Mouse (Mus musculus) spleen, adult 18-20 months (tissue): ENCODE data around the gene Zfp276.

ENCODE experiments used
- DNase-seq, 2 experiments: peaks; one replicate each; pipeline ENCODE4 v3.0.0; 2022; ENCODE audit warnings: mixed read lengths in 2 of 2

The Zfp276 gene

DNA sequence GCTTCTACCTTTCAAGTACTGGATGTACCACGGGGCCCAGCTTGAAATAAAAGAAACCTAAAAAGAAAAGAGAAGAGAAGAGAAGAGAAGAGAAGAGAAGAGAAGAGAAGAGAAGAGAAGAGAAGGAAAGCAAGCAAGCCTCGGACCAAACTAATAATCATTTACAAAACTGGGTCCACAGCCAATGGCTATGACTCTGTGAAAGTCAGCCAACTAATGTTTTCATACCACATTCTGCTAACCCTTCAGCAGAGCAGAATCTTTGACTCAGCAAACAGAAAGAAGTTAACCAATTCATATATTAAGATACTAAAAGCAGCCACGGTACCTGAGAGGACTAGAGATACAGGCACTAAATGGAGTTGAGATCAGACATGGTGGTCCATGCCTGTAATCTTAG is 38.3 kb downstream of the Zfp276 start:
- DNase-seq: no peak

DNA sequence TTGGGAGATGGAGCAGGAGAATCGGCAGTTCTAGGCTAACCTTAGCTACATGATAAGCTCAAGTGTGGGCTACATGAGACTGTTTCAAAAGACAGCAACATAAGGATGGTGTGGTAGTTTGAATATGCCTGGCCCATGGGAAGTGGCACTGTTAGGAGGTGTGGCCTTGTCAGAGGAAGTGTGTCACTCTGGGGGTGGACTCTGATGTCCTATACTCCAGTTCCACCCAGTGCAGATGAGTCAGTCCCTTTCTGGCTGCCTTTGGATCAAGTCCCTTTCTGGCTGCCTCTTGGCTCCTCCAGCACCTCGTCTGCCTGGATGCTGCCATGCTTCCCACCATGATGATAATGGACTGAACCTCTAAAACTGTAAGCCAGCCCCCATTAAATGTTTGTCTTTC is 38.8 kb downstream of the Zfp276 start:
- no peak for DNase-seq

DNA sequence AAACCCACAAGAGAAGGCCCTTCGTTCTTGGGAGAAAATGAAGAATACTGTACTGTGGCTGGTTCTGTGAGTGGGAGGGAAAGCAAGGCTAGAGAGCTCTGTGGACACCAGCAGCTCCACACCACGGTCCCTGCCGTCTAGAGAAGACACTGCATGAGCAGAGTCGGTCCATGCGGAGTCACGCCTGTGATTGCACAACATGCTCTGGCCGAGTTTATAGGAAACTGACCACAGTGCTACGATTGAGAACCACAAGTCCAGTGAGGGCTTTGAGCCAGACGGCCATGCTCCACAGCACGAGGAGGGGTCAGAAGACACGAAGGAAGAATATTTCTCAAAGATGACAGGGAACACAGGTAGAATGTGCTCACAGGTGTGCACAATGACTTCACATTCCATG is 44.3 kb downstream of the Zfp276 start:
- DNase-seq: no peak

DNA sequence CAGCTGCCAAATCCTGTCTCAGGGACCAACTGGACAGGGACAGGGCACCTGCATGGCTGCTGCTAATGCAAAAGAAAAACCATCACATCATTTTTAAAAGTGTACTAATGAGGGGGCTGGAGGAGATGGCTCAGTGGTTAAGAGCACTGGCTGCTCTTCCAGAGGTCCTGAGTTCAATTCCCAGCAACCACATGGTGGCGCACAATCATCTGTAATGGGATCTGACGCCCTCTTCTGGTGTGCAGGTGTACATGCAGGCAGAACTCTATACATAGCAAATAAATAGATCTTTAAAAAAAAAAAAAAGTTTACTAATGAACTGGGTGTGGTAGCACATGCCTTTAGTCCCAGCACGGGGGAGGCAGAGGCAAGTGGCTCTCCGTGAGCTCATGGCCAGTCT is 54.7 kb downstream of the Zfp276 start:
- no peak for DNase-seq

DNA sequence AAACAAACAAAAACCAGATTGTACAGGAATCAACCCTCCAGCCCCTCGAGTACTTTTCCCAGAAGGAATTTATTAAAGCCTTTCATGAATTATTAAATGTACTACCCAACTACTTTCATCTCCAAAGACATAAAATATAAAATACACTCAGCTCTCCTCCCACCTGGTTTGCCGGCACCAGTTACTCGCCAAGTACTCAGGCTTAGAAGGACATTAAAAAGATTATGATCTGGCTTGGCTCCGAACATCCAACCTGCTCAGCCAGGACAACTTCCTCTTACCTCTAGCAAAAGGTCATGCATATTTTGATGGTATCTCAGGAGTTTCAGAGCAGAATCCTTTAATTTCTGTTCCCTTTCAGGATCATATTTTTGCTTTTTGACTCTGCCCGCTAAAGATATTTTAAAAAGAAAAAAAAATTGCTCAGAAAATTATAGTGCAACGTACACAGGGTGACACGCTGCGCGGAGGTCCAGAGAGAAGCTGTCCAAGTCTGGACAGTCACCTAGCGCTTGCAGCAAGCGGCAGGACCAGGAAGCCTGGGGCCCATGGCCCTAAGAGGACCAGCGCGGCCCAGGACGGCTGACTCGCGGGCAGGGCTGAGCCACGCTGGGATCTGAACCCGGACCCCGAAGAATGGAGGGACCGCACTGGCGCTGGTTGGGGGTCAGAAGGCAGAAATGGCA is 63.9 kb downstream of the Zfp276 start:
- DNase-seq: no peak

DNA sequence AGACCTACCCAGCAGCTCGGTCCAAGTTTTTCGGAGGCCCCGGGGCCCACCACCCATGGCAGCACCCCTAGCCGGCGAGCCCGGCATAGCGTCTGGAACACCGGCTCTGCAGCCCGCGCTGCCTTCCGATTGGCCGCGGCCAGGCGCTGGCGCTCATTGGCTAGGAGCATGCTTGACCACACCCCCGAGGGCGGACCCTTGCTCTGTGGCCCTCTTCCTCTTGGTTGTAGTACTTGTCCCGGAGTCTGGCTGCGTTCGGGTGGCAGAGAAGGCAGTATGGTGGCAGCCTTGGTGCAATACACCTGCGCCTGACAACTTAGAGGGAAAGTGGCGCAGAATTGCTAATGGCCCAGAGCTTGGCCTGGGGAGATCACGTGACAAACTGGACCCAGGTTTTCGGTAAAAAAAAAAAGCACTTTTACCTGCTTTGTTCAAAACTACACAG is 64.5 kb downstream of the Zfp276 start, which contains the start of gene Fanca:
Gene Fanca, minus strand, starts transcription at position 110 of the 445 bp plus-strand sequence.
- DNase-seq: peak; percentile 89 to 94
